Mouse (Mus musculus): Measurements from ENCODE around the gene Krtap10-10. TPM values are rescaled to one million over a fixed set of nuclear protein-coding genes. Genes with fewer than 3 reads are reported as not detected.
A peak's percentile ranks its signal among the peaks of the same experiment; 100 is the strongest.

Gene Krtap10-10
- polyA plus RNA-seq, 1 experiment from 2014 or later, result not detected

GRCm38 (mm10) chr10:77814382-77814781 is 21.4 kb upstream of the Krtap10-10 start, which contains the start of gene Gm2696:
Gene Gm2696 (plus strand): TSS chr10:77814682.
- H3K27me3 ChIP-seq (replicated peaks; ENCODE audit: control insufficient read depth, insufficient read depth, low read length), result 0 out of 2 replicates have a peak, but pooled peaks cover 3% of the 10 kb centered on the region
- H3K9ac ChIP-seq (ENCODE audit: low read depth, low read length), result no peak within 1 kb of the TSS
- no peak within 1 kb of the TSS for H3K27ac ChIP-seq (ENCODE audit: low read length)
- H3K36me3 ChIP-seq (ENCODE audit: control insufficient read depth, insufficient read depth, low read length), result no peaks in the 10 kb centered on the region
- H3K4me3 ChIP-seq (ENCODE audit: low read length), result no peak within 1 kb of the TSS
- no peaks in the 10 kb centered on the region for H3K4me1 ChIP-seq (ENCODE audit: control insufficient read depth, insufficient read depth, low read length)
- WGBS, result 45% methylated on average over 4 of the region's 4 CpGs
- H3K9me3 ChIP-seq (ENCODE audit: control insufficient read depth, low read length), result no peaks in the 10 kb centered on the region
- ATAC-seq, result no peak
- H3K4me2 ChIP-seq (ENCODE audit: low read depth, low read length), result no peak within 1 kb of the TSS

GRCm38 (mm10) chr10:77815514-77815913 is 20.2 kb upstream of the Krtap10-10 start:
- WGBS, result 36% methylated on average over 5 of the region's 5 CpGs
- no peaks in the 10 kb centered on the region for H3K36me3 ChIP-seq (ENCODE audit: control insufficient read depth, insufficient read depth, low read length)
- no peak overlapping the region for H3K27ac ChIP-seq (ENCODE audit: low read length)
- no peak overlapping the region for H3K4me2 ChIP-seq (ENCODE audit: low read depth, low read length)
- H3K27me3 ChIP-seq (replicated peaks; ENCODE audit: control insufficient read depth, insufficient read depth, low read length), result 0 out of 2 replicates have a peak, but pooled peaks cover 3% of the 10 kb centered on the region
- H3K4me3 ChIP-seq (ENCODE audit: low read length), result no peak overlapping the region
- no peak for ATAC-seq
- no peak overlapping the region for H3K9ac ChIP-seq (ENCODE audit: low read depth, low read length)
- H3K4me1 ChIP-seq (ENCODE audit: control insufficient read depth, insufficient read depth, low read length), result no peaks in the 10 kb centered on the region
- no peaks in the 10 kb centered on the region for H3K9me3 ChIP-seq (ENCODE audit: control insufficient read depth, low read length)

- ATAC-seq, result no peak
- Histone ChIP-seq H3K27me3 (replicated peaks; ENCODE audit: control insufficient read depth, insufficient read depth, low read length) (0 out of 2 replicates have a peak, but pooled peaks cover 3% of the 10 kb centered on the region), H3K4me1 (ENCODE audit: control insufficient read depth, insufficient read depth, low read length) (no peaks in the 10 kb centered on the region), H3K9ac (ENCODE audit: low read depth, low read length) (no peak overlapping the region), H3K4me2 (ENCODE audit: low read depth, low read length) (no peak overlapping the region), H3K4me3 (ENCODE audit: low read length) (no peak overlapping the region), H3K9me3 (ENCODE audit: control insufficient read depth, low read length) (no peaks in the 10 kb centered on the region), H3K36me3 (ENCODE audit: control insufficient read depth, insufficient read depth, low read length) (no peaks in the 10 kb centered on the region), H3K27ac (ENCODE audit: low read length) (no peak overlapping the region)
- 96% methylated on average over 4 of the region's 4 CpGs for WGBS
Measured at GRCm38 (mm10) chr10:77818523-77818922, 17.2 kb upstream of the Krtap10-10 start.

- Histone ChIP-seq H3K4me2 (ENCODE audit: low read depth, low read length) (no peak overlapping the region), H3K4me3 (ENCODE audit: low read length) (no peak overlapping the region), H3K9me3 (ENCODE audit: control insufficient read depth, low read length) (no peaks in the 10 kb centered on the region), H3K4me1 (ENCODE audit: control insufficient read depth, insufficient read depth, low read length) (no peaks in the 10 kb centered on the region), H3K27ac (ENCODE audit: low read length) (no peak overlapping the region), H3K36me3 (ENCODE audit: control insufficient read depth, insufficient read depth, low read length) (no peaks in the 10 kb centered on the region), H3K9ac (ENCODE audit: low read depth, low read length) (no peak overlapping the region), H3K27me3 (replicated peaks; ENCODE audit: control insufficient read depth, insufficient read depth, low read length) (no peaks in the 10 kb centered on the region)
- no peak for ATAC-seq
- WGBS, result 37% methylated on average over 4 of the region's 4 CpGs
Measured at GRCm38 (mm10) chr10:77819203-77819602, 16.5 kb upstream of the Krtap10-10 start.

- no peaks in the 10 kb centered on the region for H3K27me3 ChIP-seq (replicated peaks; ENCODE audit: control insufficient read depth, insufficient read depth, low read length)
- H3K27ac ChIP-seq (ENCODE audit: low read length), result no peak within 1 kb of the TSS
- no peak within 1 kb of the TSS for H3K4me3 ChIP-seq (ENCODE audit: low read length)
- no peak for ATAC-seq
- no peak within 1 kb of the TSS for H3K9ac ChIP-seq (ENCODE audit: low read depth, low read length)
- H3K4me1 ChIP-seq (ENCODE audit: control insufficient read depth, insufficient read depth, low read length), result no peaks in the 10 kb centered on the region
- no peaks in the 10 kb centered on the region for H3K36me3 ChIP-seq (ENCODE audit: control insufficient read depth, insufficient read depth, low read length)
- WGBS, result 56% methylated on average over 6 of the region's 6 CpGs
- no peaks in the 10 kb centered on the region for H3K9me3 ChIP-seq (ENCODE audit: control insufficient read depth, low read length)
- no peak within 1 kb of the TSS for H3K4me2 ChIP-seq (ENCODE audit: low read depth, low read length)
Measured at GRCm38 (mm10) chr10:77826951-77827350, 8.8 kb upstream of the Krtap10-10 start, which contains the start of gene Krtap10-4. Gene Krtap10-4 (minus strand): TSS chr10:77827095.

- Histone ChIP-seq H3K9ac (ENCODE audit: low read depth, low read length) (no peak overlapping the region), H3K4me1 (ENCODE audit: control insufficient read depth, insufficient read depth, low read length) (no peaks in the 10 kb centered on the region), H3K27ac (ENCODE audit: low read length) (no peak overlapping the region), H3K36me3 (ENCODE audit: control insufficient read depth, insufficient read depth, low read length) (no peaks in the 10 kb centered on the region), H3K4me2 (ENCODE audit: low read depth, low read length) (no peak overlapping the region), H3K9me3 (ENCODE audit: control insufficient read depth, low read length) (peaks cover 9% of the 10 kb centered on the region), H3K4me3 (ENCODE audit: low read length) (no peak overlapping the region), H3K27me3 (replicated peaks; ENCODE audit: control insufficient read depth, insufficient read depth, low read length) (no peaks in the 10 kb centered on the region)
- ATAC-seq, result no peak
- 64% methylated on average over 6 of the region's 6 CpGs for WGBS
Measured at GRCm38 (mm10) chr10:77839006-77839405, 3.3 kb downstream of the Krtap10-10 start.

- Histone ChIP-seq H3K27me3 (replicated peaks; ENCODE audit: control insufficient read depth, insufficient read depth, low read length) (no peaks in the 10 kb centered on the region), H3K4me2 (ENCODE audit: low read depth, low read length) (no peak within 1 kb of the TSS), H3K9me3 (ENCODE audit: control insufficient read depth, low read length) (peaks cover 12% of the 10 kb centered on the region), H3K27ac (ENCODE audit: low read length) (no peak within 1 kb of the TSS), H3K4me1 (ENCODE audit: control insufficient read depth, insufficient read depth, low read length) (no peaks in the 10 kb centered on the region), H3K9ac (ENCODE audit: low read depth, low read length) (no peak within 1 kb of the TSS), H3K4me3 (ENCODE audit: low read length) (no peak within 1 kb of the TSS), H3K36me3 (ENCODE audit: control insufficient read depth, insufficient read depth, low read length) (no peaks in the 10 kb centered on the region)
- ATAC-seq, result no peak
- WGBS, result 71% methylated on average over 3 of the region's 3 CpGs
Measured at GRCm38 (mm10) chr10:77846503-77846902, 10.8 kb downstream of the Krtap10-10 start, which contains the start of gene Gm36176. Gene Gm36176 (plus strand): TSS chr10:77846803.

- no peak overlapping the region for H3K4me2 ChIP-seq (ENCODE audit: low read depth, low read length)
- H3K4me1 ChIP-seq (ENCODE audit: control insufficient read depth, insufficient read depth, low read length), result no peaks in the 10 kb centered on the region
- H3K4me3 ChIP-seq (ENCODE audit: low read length), result no peak overlapping the region
- H3K27me3 ChIP-seq (replicated peaks; ENCODE audit: control insufficient read depth, insufficient read depth, low read length), result no peaks in the 10 kb centered on the region
- no peaks in the 10 kb centered on the region for H3K36me3 ChIP-seq (ENCODE audit: control insufficient read depth, insufficient read depth, low read length)
- WGBS, result 36% methylated on average over 2 of the region's 2 CpGs
- H3K9ac ChIP-seq (ENCODE audit: low read depth, low read length), result no peak overlapping the region
- peaks cover 10% of the 10 kb centered on the region for H3K9me3 ChIP-seq (ENCODE audit: control insufficient read depth, low read length)
- no peak overlapping the region for H3K27ac ChIP-seq (ENCODE audit: low read length)
- ATAC-seq, result no peak
Measured at GRCm38 (mm10) chr10:77846961-77847360, 11.2 kb downstream of the Krtap10-10 start.

- Histone ChIP-seq H3K4me2 (ENCODE audit: low read depth, low read length) (no peak overlapping the region), H3K27me3 (replicated peaks; ENCODE audit: control insufficient read depth, insufficient read depth, low read length) (no peaks in the 10 kb centered on the region), H3K4me1 (ENCODE audit: control insufficient read depth, insufficient read depth, low read length) (no peaks in the 10 kb centered on the region), H3K4me3 (ENCODE audit: low read length) (no peak overlapping the region), H3K9ac (ENCODE audit: low read depth, low read length) (no peak overlapping the region), H3K9me3 (ENCODE audit: control insufficient read depth, low read length) (peaks cover 10% of the 10 kb centered on the region), H3K27ac (ENCODE audit: low read length) (no peak overlapping the region), H3K36me3 (ENCODE audit: control insufficient read depth, insufficient read depth, low read length) (no peaks in the 10 kb centered on the region)
- peak; percentile 58 for ATAC-seq
- 73% methylated on average over 2 of the region's 2 CpGs for WGBS
Measured at GRCm38 (mm10) chr10:77847538-77847937, 11.8 kb downstream of the Krtap10-10 start.

- H3K4me3 ChIP-seq (ENCODE audit: low read length), result no peak within 1 kb of the TSS
- no peaks in the 10 kb centered on the region for H3K36me3 ChIP-seq (ENCODE audit: control insufficient read depth, insufficient read depth, low read length)
- ATAC-seq, result no peak
- no peak within 1 kb of the TSS for H3K4me2 ChIP-seq (ENCODE audit: low read depth, low read length)
- H3K9me3 ChIP-seq (ENCODE audit: control insufficient read depth, low read length), result no peaks in the 10 kb centered on the region
- no peaks in the 10 kb centered on the region for H3K4me1 ChIP-seq (ENCODE audit: control insufficient read depth, insufficient read depth, low read length)
- H3K9ac ChIP-seq (ENCODE audit: low read depth, low read length), result no peak within 1 kb of the TSS
- no peaks in the 10 kb centered on the region for H3K27me3 ChIP-seq (replicated peaks; ENCODE audit: control insufficient read depth, insufficient read depth, low read length)
- 60% methylated on average over 9 of the region's 9 CpGs for WGBS
- no peak within 1 kb of the TSS for H3K27ac ChIP-seq (ENCODE audit: low read length)
Measured at GRCm38 (mm10) chr10:77852559-77852958, 16.8 kb downstream of the Krtap10-10 start, which contains the start of gene Gm10318. Gene Gm10318 (plus strand): TSS chr10:77852859.

All from intestine, embryonic 16.5 days (tissue).